Mouse (Mus musculus) 3T3-L1 (cell line): ENCODE results near the gene Mapk1ip1.

Experiments
- DNase-seq: peaks from one replicate; pipeline ENCODE4 v3.0.0-alpha.2; 2015; ENCODE audit warnings: low read depth, low spot score

Mapk1ip1 gene

GRCm38 (mm10) chr7:138845544-138846391 is at the start of gene Mapk1ip1, which contains the start of gene Ppp2r2d:
Gene Mapk1ip1, minus strand, starts transcription at chr7:138846273.
Gene Ppp2r2d, plus strand, starts transcription at chr7:138846079.
- DNase-seq, result peak; percentile 92

- no peak for DNase-seq
Measured at GRCm38 (mm10) chr7:138885365-138886289, 39.6 kb upstream of the Mapk1ip1 start.

- no peak for DNase-seq
Measured at GRCm38 (mm10) chr7:138883724-138884123, 37.7 kb upstream of the Mapk1ip1 start.

- peak; percentile 85 for DNase-seq
Measured at GRCm38 (mm10) chr7:138875031-138875430, 29.0 kb upstream of the Mapk1ip1 start.

GRCm38 (mm10) chr7:138872956-138873355 is 26.9 kb upstream of the Mapk1ip1 start:
- DNase-seq, result no peak

- no peak for DNase-seq
Measured at GRCm38 (mm10) chr7:138868316-138868715, 22.2 kb upstream of the Mapk1ip1 start.

- DNase-seq, result peak; percentile 56
Measured at GRCm38 (mm10) chr7:138867286-138867685, 21.2 kb upstream of the Mapk1ip1 start.

- no peak for DNase-seq
Measured at GRCm38 (mm10) chr7:138864776-138865175, 18.7 kb upstream of the Mapk1ip1 start.

GRCm38 (mm10) chr7:138863950-138864572 is 18.0 kb upstream of the Mapk1ip1 start:
- DNase-seq, result peak; percentile 36

- peak; percentile 37 for DNase-seq
Measured at GRCm38 (mm10) chr7:138856670-138857069, 10.6 kb upstream of the Mapk1ip1 start.

GRCm38 (mm10) chr7:138854201-138854600 is 8.1 kb upstream of the Mapk1ip1 start:
- no peak for DNase-seq

- DNase-seq, result no peak
Measured at GRCm38 (mm10) chr7:138853417-138854031, 7.5 kb upstream of the Mapk1ip1 start.

GRCm38 (mm10) chr7:138850083-138850482 is 4.0 kb upstream of the Mapk1ip1 start:
- no peak for DNase-seq

GRCm38 (mm10) chr7:138848028-138848920 is 2.2 kb upstream of the Mapk1ip1 start:
- DNase-seq, result peak; percentile 51

GRCm38 (mm10) chr7:138847316-138848027 is 1.4 kb upstream of the Mapk1ip1 start:
- no peak for DNase-seq

- DNase-seq, result no peak
Measured at GRCm38 (mm10) chr7:138846502-138846991, 474 bp upstream of the Mapk1ip1 start.

GRCm38 (mm10) chr7:138845111-138845510 is 962 bp downstream of the Mapk1ip1 start:
- no peak for DNase-seq

GRCm38 (mm10) chr7:138843421-138843820 is 2.7 kb downstream of the Mapk1ip1 start:
- no peak for DNase-seq

GRCm38 (mm10) chr7:138841436-138842151 is 4.5 kb downstream of the Mapk1ip1 start:
- no peak for DNase-seq
